Mouse (Mus musculus): ENCODE data around the gene Afdn. TPM values are rescaled to one million over a fixed set of nuclear protein-coding genes. Genes with fewer than 3 reads are reported as not detected.

Gene Afdn
- polyA plus RNA-seq, 1 experiment from 2014 or later: 86.2 TPM

DNA sequence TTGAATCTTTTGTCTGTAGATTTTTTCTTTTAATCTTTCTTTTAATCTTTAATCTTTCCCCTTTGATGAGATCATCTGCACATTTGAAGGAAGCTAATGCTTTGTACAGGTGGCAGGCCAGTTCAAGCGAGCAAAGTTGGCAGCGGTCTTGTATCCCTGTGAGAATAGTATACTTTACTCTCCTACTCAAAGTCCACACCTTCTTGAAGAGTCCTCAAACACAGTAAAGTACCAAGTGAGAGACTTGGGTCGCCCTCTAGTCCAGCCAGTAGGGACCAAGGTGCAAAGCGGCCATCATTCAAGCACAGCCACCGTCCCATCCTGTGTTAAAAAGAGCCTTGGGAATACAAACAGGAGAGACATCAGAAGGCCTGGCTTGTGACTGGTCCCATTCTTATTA lies 25.3 kb upstream of the Afdn start:
- no peak overlapping the region for H3K27ac ChIP-seq (ENCODE audit: low read depth)
- no peak overlapping the region for H3K9ac ChIP-seq (ENCODE audit: low read length)
- H3K4me3 ChIP-seq (ENCODE audit: low read depth, low read length): no peak overlapping the region
- no peak for DNase-seq (ENCODE audit: low spot score)
- 0 out of 2 replicates have a peak, but pooled peaks cover 7% of the 10 kb centered on the region for H3K4me1 ChIP-seq (replicated peaks; ENCODE audit: control insufficient read depth, insufficient read depth, low read length)
- H3K27me3 ChIP-seq (replicated peaks; ENCODE audit: control insufficient read depth, insufficient read depth, low read length): no peaks in the 10 kb centered on the region
- no peaks in the 10 kb centered on the region for H3K36me3 ChIP-seq (ENCODE audit: control insufficient read depth, insufficient read depth, low read length)
- H3K4me2 ChIP-seq (ENCODE audit: low read length): no peak overlapping the region
- 88% methylated on average over 5 of the region's 5 CpGs for WGBS
- no peaks in the 10 kb centered on the region for H3K9me3 ChIP-seq (ENCODE audit: control insufficient read depth, low read length)
- no peak for ATAC-seq (replicated peaks; ENCODE audit: low FRiP score, low TSS enrichment, low read depth)

- no peak overlapping the region for H3K4me3 ChIP-seq (ENCODE audit: low read depth, low read length)
- ATAC-seq (replicated peaks; ENCODE audit: low FRiP score, low TSS enrichment, low read depth) (no peak), DNase-seq (ENCODE audit: low spot score) (no peak)
- H3K4me2 ChIP-seq (ENCODE audit: low read length): no peak overlapping the region
- no peak overlapping the region for H3K27ac ChIP-seq (ENCODE audit: low read depth)
- no peaks in the 10 kb centered on the region for H3K9me3 ChIP-seq (ENCODE audit: control insufficient read depth, low read length)
- no peaks in the 10 kb centered on the region for H3K27me3 ChIP-seq (replicated peaks; ENCODE audit: control insufficient read depth, insufficient read depth, low read length)
- no peak overlapping the region for H3K9ac ChIP-seq (ENCODE audit: low read length)
- H3K4me1 ChIP-seq (replicated peaks; ENCODE audit: control insufficient read depth, insufficient read depth, low read length): peaks cover 10% of the 10 kb centered on the region; the same call in 1 of the 2 replicates
- 72% methylated on average over 8 of the region's 8 CpGs for WGBS
- no peaks in the 10 kb centered on the region for H3K36me3 ChIP-seq (ENCODE audit: control insufficient read depth, insufficient read depth, low read length)
These were observed 24.5 kb upstream of the Afdn start for GRCm38 (mm10) chr17:13735803-13736282.

- Histone ChIP-seq H3K9ac (ENCODE audit: low read length) (no peak overlapping the region), H3K27ac (ENCODE audit: low read depth) (no peak overlapping the region), H3K36me3 (ENCODE audit: control insufficient read depth, insufficient read depth, low read length) (no peaks in the 10 kb centered on the region), H3K4me1 (replicated peaks; ENCODE audit: control insufficient read depth, insufficient read depth, low read length) (peaks cover 24% of the 10 kb centered on the region), H3K9me3 (ENCODE audit: control insufficient read depth, low read length) (no peaks in the 10 kb centered on the region), H3K4me3 (ENCODE audit: low read depth, low read length) (no peak overlapping the region), H3K4me2 (ENCODE audit: low read length) (no peak overlapping the region), H3K27me3 (replicated peaks; ENCODE audit: control insufficient read depth, insufficient read depth, low read length) (no peaks in the 10 kb centered on the region)
- ATAC-seq (replicated peaks; ENCODE audit: low FRiP score, low TSS enrichment, low read depth): no peak
- no peak for DNase-seq (ENCODE audit: low spot score)
- WGBS: 51% methylated on average over 6 of the region's 6 CpGs
These were observed 23.0 kb upstream of the Afdn start for GRCm38 (mm10) chr17:13737336-13737735.

DNA sequence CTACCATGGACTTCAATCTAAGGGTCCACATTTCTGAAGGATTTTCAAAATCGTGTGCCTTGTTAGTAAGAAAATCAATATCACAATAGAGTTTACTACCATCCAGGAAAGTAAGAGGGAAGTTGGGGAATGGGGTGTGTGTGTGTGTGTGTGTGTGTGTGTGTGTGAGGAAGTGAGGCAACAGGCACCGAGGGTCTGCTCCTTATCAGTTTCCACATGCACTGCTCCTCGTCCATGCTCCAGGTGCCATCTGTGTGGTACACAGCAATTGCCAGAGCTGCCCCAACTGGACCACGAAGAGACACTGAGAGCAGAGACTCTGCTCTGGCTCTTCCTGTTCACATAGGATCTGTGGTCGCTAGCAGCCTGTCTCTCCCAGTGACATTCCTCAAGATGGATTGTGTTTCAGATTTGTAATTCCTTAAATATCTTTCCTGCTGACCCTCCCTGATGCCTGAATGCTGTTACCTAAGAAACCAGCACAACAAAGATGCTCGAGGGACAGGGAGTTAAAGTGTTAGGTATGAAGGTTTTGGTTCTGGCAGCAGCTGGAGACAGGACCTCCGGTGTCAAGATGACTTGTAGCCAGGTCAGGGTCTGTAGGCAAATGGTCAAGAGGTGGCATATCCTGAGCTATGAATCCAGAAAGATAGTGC lies 22.1 kb upstream of the Afdn start:
- peaks cover 27% of the 10 kb centered on the region for H3K4me1 ChIP-seq (replicated peaks; ENCODE audit: control insufficient read depth, insufficient read depth, low read length)
- DNase-seq (ENCODE audit: low spot score) (no peak), ATAC-seq (replicated peaks; ENCODE audit: low FRiP score, low TSS enrichment, low read depth) (no peak)
- no peaks in the 10 kb centered on the region for H3K9me3 ChIP-seq (ENCODE audit: control insufficient read depth, low read length)
- 48% methylated on average over 7 of the region's 7 CpGs for WGBS
- H3K4me2 ChIP-seq (ENCODE audit: low read length): no peak overlapping the region
- H3K36me3 ChIP-seq (ENCODE audit: control insufficient read depth, insufficient read depth, low read length): no peaks in the 10 kb centered on the region
- H3K9ac ChIP-seq (ENCODE audit: low read length): no peak overlapping the region
- no peak overlapping the region for H3K27ac ChIP-seq (ENCODE audit: low read depth)
- no peaks in the 10 kb centered on the region for H3K27me3 ChIP-seq (replicated peaks; ENCODE audit: control insufficient read depth, insufficient read depth, low read length)
- no peak overlapping the region for H3K4me3 ChIP-seq (ENCODE audit: low read depth, low read length)

- DNase-seq (ENCODE audit: low spot score): no peak
- WGBS: 96% methylated on average over 2 of the region's 2 CpGs
- Histone ChIP-seq H3K4me1 (replicated peaks; ENCODE audit: control insufficient read depth, insufficient read depth, low read length) (peaks cover 31% of the 10 kb centered on the region), H3K9ac (ENCODE audit: low read length) (no peak overlapping the region), H3K4me3 (ENCODE audit: low read depth, low read length) (no peak overlapping the region), H3K9me3 (ENCODE audit: control insufficient read depth, low read length) (no peaks in the 10 kb centered on the region), H3K27ac (ENCODE audit: low read depth) (no peak overlapping the region), H3K27me3 (replicated peaks; ENCODE audit: control insufficient read depth, insufficient read depth, low read length) (no peaks in the 10 kb centered on the region), H3K4me2 (ENCODE audit: low read length) (no peak overlapping the region), H3K36me3 (ENCODE audit: control insufficient read depth, insufficient read depth, low read length) (no peaks in the 10 kb centered on the region)
- no peak for ATAC-seq (replicated peaks; ENCODE audit: low FRiP score, low TSS enrichment, low read depth)
These were observed 21.4 kb upstream of the Afdn start for GRCm38 (mm10) chr17:13738916-13739315.

DNA sequence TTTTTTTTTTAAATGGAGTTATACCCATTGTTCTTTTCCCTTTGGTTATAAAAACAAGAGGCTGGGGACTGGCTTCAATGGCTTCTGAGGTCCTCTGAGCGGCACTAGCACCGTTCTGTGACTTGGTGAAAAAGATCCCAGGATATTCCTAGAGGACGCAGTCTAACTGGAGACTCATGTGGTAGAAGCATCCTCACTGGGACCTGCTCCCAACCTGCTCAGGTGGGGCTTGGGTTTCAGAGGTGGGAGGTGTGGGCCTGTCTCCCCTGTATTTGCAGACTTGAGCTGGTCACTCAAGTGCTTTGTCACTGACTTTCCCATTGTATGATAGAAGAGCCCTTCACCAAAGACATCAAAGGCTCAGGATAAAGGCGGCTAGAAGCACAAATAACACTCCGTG lies 20.4 kb upstream of the Afdn start:
- Histone ChIP-seq H3K4me3 (ENCODE audit: low read depth, low read length) (no peak overlapping the region), H3K4me2 (ENCODE audit: low read length) (no peak overlapping the region), H3K4me1 (replicated peaks; ENCODE audit: control insufficient read depth, insufficient read depth, low read length) (peaks cover 31% of the 10 kb centered on the region), H3K9ac (ENCODE audit: low read length) (no peak overlapping the region), H3K9me3 (ENCODE audit: control insufficient read depth, low read length) (no peaks in the 10 kb centered on the region), H3K36me3 (ENCODE audit: control insufficient read depth, insufficient read depth, low read length) (no peaks in the 10 kb centered on the region), H3K27ac (ENCODE audit: low read depth) (no peak overlapping the region), H3K27me3 (replicated peaks; ENCODE audit: control insufficient read depth, insufficient read depth, low read length) (no peaks in the 10 kb centered on the region)
- 76% methylated on average over 5 of the region's 5 CpGs for WGBS
- DNase-seq (ENCODE audit: low spot score): no peak
- no peak for ATAC-seq (replicated peaks; ENCODE audit: low FRiP score, low TSS enrichment, low read depth)

DNA sequence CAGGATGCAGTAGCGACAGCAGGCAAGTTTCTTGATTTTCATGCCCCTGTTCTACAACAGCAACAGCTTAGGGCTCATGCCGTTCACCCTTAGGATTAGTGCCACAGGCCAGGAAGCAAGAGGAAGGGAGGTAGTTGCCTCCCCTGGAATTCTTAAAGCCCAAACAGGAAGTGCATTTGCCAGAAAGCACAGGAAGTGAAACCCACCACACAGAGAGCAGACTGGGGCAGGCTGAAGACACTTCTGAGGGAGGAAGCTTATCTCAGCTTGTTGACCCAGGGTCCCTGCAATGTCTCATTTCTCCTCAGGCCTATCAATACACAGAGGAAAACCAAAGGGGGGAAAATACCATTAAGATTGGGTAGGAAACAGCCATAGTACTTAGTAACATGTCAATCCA lies 19.5 kb upstream of the Afdn start:
- Histone ChIP-seq H3K9me3 (ENCODE audit: control insufficient read depth, low read length) (no peaks in the 10 kb centered on the region), H3K4me3 (ENCODE audit: low read depth, low read length) (no peak overlapping the region), H3K27ac (ENCODE audit: low read depth) (no peak overlapping the region), H3K4me2 (ENCODE audit: low read length) (no peak overlapping the region), H3K27me3 (replicated peaks; ENCODE audit: control insufficient read depth, insufficient read depth, low read length) (no peaks in the 10 kb centered on the region), H3K9ac (ENCODE audit: low read length) (no peak overlapping the region), H3K4me1 (replicated peaks; ENCODE audit: control insufficient read depth, insufficient read depth, low read length) (peaks cover 31% of the 10 kb centered on the region), H3K36me3 (ENCODE audit: control insufficient read depth, insufficient read depth, low read length) (no peaks in the 10 kb centered on the region)
- ATAC-seq (replicated peaks; ENCODE audit: low FRiP score, low TSS enrichment, low read depth) (no peak), DNase-seq (ENCODE audit: low spot score) (no peak)
- 30% methylated on average over 2 of the region's 2 CpGs for WGBS

GRCm38 (mm10) chr17:13741611-13742010 lies 18.7 kb upstream of the Afdn start:
- ATAC-seq (replicated peaks; ENCODE audit: low FRiP score, low TSS enrichment, low read depth): no peak
- WGBS: 68% methylated on average over 7 of the region's 7 CpGs
- no peak overlapping the region for H3K9ac ChIP-seq (ENCODE audit: low read length)
- no peak overlapping the region for H3K4me2 ChIP-seq (ENCODE audit: low read length)
- H3K27me3 ChIP-seq (replicated peaks; ENCODE audit: control insufficient read depth, insufficient read depth, low read length): no peaks in the 10 kb centered on the region
- H3K4me1 ChIP-seq (replicated peaks; ENCODE audit: control insufficient read depth, insufficient read depth, low read length): peaks cover 28% of the 10 kb centered on the region
- H3K36me3 ChIP-seq (ENCODE audit: control insufficient read depth, insufficient read depth, low read length): no peaks in the 10 kb centered on the region
- no peak overlapping the region for H3K4me3 ChIP-seq (ENCODE audit: low read depth, low read length)
- DNase-seq (ENCODE audit: low spot score): no peak
- no peaks in the 10 kb centered on the region for H3K9me3 ChIP-seq (ENCODE audit: control insufficient read depth, low read length)
- H3K27ac ChIP-seq (ENCODE audit: low read depth): no peak overlapping the region

DNA sequence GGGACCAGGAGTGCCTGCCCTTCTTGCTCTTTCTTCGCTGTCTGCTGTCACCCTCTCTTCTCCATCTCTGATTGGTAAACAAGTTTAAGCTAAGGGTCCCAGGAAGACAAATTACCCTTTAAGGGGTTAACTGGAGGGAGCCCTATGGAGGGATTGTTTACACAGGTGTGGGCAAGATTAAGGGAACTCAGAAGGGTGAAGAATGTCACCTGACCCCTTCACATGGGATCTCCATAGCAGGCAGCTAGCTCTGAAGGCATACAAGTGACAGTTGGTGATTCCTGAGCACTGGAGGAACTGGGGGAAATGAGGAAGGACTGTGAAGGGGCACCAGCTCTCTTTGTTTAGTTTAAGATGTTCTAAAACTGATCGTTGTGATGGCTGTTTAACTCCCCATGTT lies 18.0 kb upstream of the Afdn start:
- no peak overlapping the region for H3K27ac ChIP-seq (ENCODE audit: low read depth)
- WGBS: 25% methylated on average over 2 of the region's 2 CpGs
- no peak for ATAC-seq (replicated peaks; ENCODE audit: low FRiP score, low TSS enrichment, low read depth)

More for the DNA sequence above, 18.0 kb upstream of the Afdn start:
- H3K27me3 ChIP-seq (replicated peaks; ENCODE audit: control insufficient read depth, insufficient read depth, low read length): no peaks in the 10 kb centered on the region
- DNase-seq (ENCODE audit: low spot score): no peak
- H3K9ac ChIP-seq (ENCODE audit: low read length): no peak overlapping the region
- H3K4me1 ChIP-seq (replicated peaks; ENCODE audit: control insufficient read depth, insufficient read depth, low read length): peaks cover 28% of the 10 kb centered on the region
- no peak overlapping the region for H3K4me2 ChIP-seq (ENCODE audit: low read length)
- no peak overlapping the region for H3K4me3 ChIP-seq (ENCODE audit: low read depth, low read length)
- no peaks in the 10 kb centered on the region for H3K36me3 ChIP-seq (ENCODE audit: control insufficient read depth, insufficient read depth, low read length)
- H3K9me3 ChIP-seq (ENCODE audit: control insufficient read depth, low read length): no peaks in the 10 kb centered on the region

All from intestine, embryonic 14.5 days (tissue).